Mouse (Mus musculus): Measurements from ENCODE around the gene Lrrc8c.

DNA sequence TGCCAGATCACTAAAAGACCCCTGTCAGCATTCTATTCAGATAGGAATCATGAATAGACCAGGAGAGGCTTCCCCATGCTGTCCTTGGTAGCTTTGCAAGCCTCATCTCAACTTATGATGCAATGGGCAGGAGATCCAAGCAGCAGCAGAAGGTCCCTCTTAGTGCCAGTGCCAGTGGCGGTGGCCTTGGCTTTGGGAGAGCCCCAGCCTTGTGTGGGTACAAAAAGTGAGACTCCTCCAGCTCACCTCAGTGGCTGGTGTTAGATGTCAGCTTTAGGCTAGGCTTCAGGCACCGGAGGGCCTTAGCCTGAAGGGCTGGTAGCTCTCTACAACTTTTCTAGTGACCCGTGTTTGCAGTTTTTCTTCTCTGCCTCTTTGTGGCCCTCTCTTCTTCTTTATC, 18.1 kb upstream of the Lrrc8c start:
- no peak for TF ChIP-seq CTCF (IDR thresholded peaks at IDR 0.05; ENCODE audit: borderline replicate concordance, insufficient read depth, low read depth, low read length)
- no peak for TF ChIP-seq POLR2A (IDR thresholded peaks at IDR 0.05; ENCODE audit: borderline replicate concordance, insufficient read depth, low read length)
